Mouse (Mus musculus): Measurements from ENCODE around the gene N4bp2l2. TPM values are rescaled to one million over a fixed set of nuclear protein-coding genes. Genes with fewer than 3 reads are reported as not detected.

The N4bp2l2 gene
- total RNA-seq, 2 experiments from 2014 or later: 75.6 to 79.6 TPM

DNA sequence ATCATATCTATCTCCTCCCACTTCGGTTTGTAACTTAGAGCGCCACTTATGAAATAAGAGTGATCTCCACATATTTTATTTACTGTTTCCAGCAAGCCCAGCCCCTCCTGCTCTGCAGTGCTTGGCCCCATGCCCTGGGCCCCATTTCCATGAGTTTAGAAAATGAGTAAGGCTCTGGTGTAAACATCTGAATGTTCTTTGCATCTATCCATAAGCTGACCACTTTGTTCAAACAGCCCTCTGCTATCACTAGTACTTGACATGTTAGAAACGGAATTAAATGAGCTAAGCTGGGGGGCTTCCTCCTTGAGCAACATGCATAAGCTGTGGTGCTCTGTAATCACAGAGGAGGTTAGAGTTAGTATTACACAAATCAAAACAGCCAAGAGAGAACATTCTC lies 91.6 kb downstream of the N4bp2l2 start:
- no peak for DNase-seq (ENCODE audit: extremely low spot score in 1 of 2, low spot score in 1 of 2)

GRCm38 (mm10) chr5:150570496-150571219 lies 95.3 kb downstream of the N4bp2l2 start:
- no peak for DNase-seq (ENCODE audit: extremely low spot score in 1 of 2, low spot score in 1 of 2)

DNA sequence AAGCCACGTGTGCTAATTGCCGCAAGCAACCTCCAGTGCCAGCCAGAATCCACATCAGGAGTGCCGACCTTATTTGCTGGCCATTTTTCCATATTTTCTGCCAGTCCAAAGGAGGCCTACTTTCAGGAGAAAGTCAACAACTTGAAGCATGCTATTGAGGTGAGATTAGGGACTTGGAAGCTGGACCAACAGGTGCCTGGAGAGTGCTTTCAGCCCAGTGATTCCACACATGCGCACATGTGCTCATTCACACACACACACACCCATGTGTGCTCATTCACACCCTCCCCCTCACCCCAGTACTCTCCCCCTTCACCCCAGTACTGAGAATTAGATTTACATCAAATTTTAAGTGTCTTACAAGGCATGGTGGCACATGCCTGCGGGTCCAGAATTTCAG lies 99.0 kb downstream of the N4bp2l2 start:
- no peak for DNase-seq (ENCODE audit: extremely low spot score in 1 of 2, low spot score in 1 of 2)

GRCm38 (mm10) chr5:150566226-150566625 lies 99.8 kb downstream of the N4bp2l2 start:
- DNase-seq (ENCODE audit: extremely low spot score in 1 of 2, low spot score in 1 of 2): no peak

- no peak for DNase-seq (ENCODE audit: extremely low spot score in 1 of 2, low spot score in 1 of 2)
Observed at GRCm38 (mm10) chr5:150564426-150564825, 101.6 kb downstream of the N4bp2l2 start.

- DNase-seq (ENCODE audit: extremely low spot score in 1 of 2, low spot score in 1 of 2): no peak
Observed at GRCm38 (mm10) chr5:150561783-150562182, 104.2 kb downstream of the N4bp2l2 start.

DNA sequence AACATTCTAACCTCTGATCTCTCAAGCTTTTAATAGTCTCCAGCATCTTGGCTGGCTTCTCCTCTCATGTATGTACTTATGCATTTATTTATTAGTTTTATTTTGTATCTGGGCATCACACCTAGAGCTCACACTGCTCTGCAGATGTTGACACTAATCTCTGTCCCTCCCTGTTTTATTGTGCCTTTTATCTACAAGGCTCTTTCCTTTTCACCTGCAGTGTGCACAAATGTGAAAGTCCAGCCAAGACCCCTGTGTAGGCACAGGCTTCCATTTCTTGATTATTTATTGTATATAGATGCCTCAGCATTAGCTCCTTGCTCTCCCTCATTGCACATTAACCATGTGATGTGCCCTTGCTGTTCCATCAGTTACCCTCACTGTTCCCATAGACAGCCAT lies 104.6 kb downstream of the N4bp2l2 start:
- DNase-seq (ENCODE audit: extremely low spot score in 1 of 2, low spot score in 1 of 2): no peak

DNA sequence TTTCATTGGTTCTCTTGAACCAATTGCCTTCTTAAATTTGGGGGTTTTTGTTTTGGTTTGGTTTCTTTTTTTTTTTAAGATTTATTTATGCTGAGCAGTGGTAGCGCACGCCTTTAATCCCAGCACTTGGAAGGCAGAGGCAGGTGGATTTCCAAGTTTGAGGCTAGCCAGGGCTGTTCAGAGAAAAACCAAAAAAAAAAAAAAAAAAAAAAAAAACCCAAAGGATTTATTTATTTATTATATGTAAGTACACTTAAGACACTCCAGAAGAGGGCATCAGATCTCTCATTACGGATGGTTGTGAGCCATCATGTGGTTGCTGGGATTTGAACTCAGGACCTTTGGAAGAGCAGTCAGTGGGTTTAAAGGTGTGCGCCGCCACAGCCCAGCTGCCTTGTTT lies 105.1 kb downstream of the N4bp2l2 start:
- no peak for DNase-seq (ENCODE audit: extremely low spot score in 1 of 2, low spot score in 1 of 2)

DNA sequence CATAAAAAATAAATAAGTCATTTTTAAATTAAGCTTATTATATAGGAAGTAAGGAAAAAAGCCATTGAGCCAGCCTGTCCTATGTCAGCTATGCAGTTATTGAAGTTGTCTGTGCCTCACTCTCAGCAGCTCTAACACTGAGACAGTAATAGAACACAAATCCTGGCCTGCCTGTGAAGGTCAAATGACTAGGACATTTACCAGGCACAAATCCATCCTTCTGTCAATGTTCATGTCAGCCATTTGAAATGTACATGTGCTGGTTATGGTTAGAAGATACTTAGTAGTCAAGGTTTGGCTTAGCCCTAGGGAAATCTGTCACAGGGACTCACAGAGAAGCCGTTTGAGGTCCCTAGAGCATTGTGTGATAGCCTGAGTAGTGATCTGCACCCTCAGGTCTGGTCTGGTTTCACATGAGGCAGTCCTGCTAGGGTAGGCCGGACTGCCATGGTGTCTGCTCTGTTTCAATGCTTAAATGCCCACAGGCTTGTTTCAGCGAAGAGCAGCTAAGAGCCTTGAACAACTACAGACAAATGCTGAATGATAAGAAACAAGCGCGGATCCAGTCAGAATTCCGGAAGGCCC lies 106.4 kb downstream of the N4bp2l2 start:
- no peak for DNase-seq (ENCODE audit: extremely low spot score in 1 of 2, low spot score in 1 of 2)

Other genes starting within 250 kb of the N4bp2l2 start
- not detected for gene Zar1l, start 148.0 kb downstream of the N4bp2l2 start, total RNA-seq (2021)
- 1 to 10 TPM; 5.4 to 7.4 TPM for gene Brca2, start 143.6 kb downstream of the N4bp2l2 start, total RNA-seq (2021)
- 10 to 100 TPM; 47.3 to 57.2 TPM for gene N4bp2l1, start 69.0 kb downstream of the N4bp2l2 start, total RNA-seq (2021)
- 10 to 100 TPM; 70.4 to 80.4 TPM for gene Pds5b, start 7.6 kb upstream of the N4bp2l2 start, total RNA-seq (2021)